Mouse (Mus musculus): Measurements from ENCODE around the gene St6galnac5. TPM values are rescaled to one million over a fixed set of nuclear protein-coding genes. Genes with fewer than 3 reads are reported as not detected.

Gene St6galnac5
- polyA plus RNA-seq, 1 experiment from 2014 or later: 1.1 TPM

DNA sequence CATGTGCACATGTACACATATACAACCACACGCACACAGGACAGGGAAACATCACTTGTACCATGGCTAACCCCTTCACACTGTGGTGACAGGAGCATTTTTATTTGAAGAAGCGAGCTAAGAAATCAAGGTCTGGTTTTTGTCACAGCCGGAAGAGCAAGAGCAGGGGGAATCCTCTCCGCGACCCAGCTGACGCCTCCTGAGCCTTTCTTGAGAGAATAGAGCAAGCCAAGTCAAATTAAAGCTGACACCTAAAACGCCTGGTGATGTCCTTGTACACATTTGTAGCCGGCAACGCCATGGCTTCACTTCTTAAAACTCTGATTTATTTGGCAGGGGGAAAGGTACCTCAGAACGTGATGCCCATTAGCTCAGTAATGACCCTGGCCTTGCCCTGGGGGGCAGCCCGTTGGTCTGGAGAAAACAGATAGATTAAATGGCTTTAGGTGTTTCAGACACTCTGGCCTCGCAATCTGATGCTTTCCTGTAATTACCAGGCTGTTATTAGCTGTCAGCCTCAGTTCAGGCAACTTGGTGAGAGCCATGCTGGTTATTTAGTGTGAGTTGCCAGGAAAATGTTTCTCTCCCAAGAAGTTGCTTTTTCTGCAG is 126.9 kb downstream of the St6galnac5 start:
- H3K27ac ChIP-seq (ENCODE audit: low read depth, low read length): no peak overlapping the region; the same call in 1 of the 2 replicates
- no peak overlapping the region for H3K4me2 ChIP-seq (replicated peaks; ENCODE audit: low read depth, low read length)
- H3K4me1 ChIP-seq (ENCODE audit: control insufficient read depth, insufficient read depth, low read length): no peaks in the 10 kb centered on the region
- no peak overlapping the region for H3K4me3 ChIP-seq (ENCODE audit: low read length)
- no peaks in the 10 kb centered on the region for H3K27me3 ChIP-seq (ENCODE audit: control insufficient read depth, insufficient read depth, low read length)
- no peaks in the 10 kb centered on the region for H3K36me3 ChIP-seq (ENCODE audit: control insufficient read depth, insufficient read depth, low read length)
- 16% methylated on average over 12 of the region's 12 CpGs for WGBS
- peak; percentile 78 for ATAC-seq (ENCODE audit: low FRiP score, low TSS enrichment)
- H3K9ac ChIP-seq (ENCODE audit: low read depth, low read length): no peak overlapping the region
- no peaks in the 10 kb centered on the region for H3K9me3 ChIP-seq (ENCODE audit: control insufficient read depth, low read length)

GRCm38 (mm10) chr3:152843925-152844324 is 138.1 kb downstream of the St6galnac5 start:
- Histone ChIP-seq H3K4me3 (ENCODE audit: low read length) (no peak overlapping the region), H3K36me3 (ENCODE audit: control insufficient read depth, insufficient read depth, low read length) (no peaks in the 10 kb centered on the region), H3K4me1 (ENCODE audit: control insufficient read depth, insufficient read depth, low read length) (no peaks in the 10 kb centered on the region), H3K27ac (ENCODE audit: low read depth, low read length) (no peak overlapping the region), H3K4me2 (replicated peaks; ENCODE audit: low read depth, low read length) (no peak overlapping the region), H3K9me3 (ENCODE audit: control insufficient read depth, low read length) (no peaks in the 10 kb centered on the region), H3K9ac (ENCODE audit: low read depth, low read length) (no peak overlapping the region), H3K27me3 (ENCODE audit: control insufficient read depth, insufficient read depth, low read length) (no peaks in the 10 kb centered on the region)
- ATAC-seq (ENCODE audit: low FRiP score, low TSS enrichment): no peak

DNA sequence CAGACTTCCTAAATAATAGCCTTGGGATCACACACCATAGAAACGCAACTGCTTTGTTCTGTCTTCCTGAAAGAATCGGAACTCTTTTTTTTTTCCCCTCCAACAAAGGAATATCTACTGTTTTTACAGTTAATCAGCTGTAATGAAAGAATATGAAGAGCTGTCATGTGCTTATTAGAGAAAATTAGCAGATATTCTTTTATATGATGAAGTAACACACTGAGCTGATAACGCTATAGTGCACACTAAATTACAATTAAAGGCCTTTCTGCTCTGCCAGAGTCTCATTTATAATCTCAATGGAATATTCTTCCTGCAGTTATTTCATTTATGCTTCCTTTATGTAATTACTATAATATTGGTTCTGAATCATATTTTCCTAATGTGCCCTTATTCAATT is 139.4 kb downstream of the St6galnac5 start:
- WGBS: 76% methylated on average over 3 of the region's 3 CpGs
- Histone ChIP-seq H3K9me3 (ENCODE audit: control insufficient read depth, low read length) (no peaks in the 10 kb centered on the region), H3K27me3 (ENCODE audit: control insufficient read depth, insufficient read depth, low read length) (no peaks in the 10 kb centered on the region), H3K4me1 (ENCODE audit: control insufficient read depth, insufficient read depth, low read length) (no peaks in the 10 kb centered on the region), H3K27ac (ENCODE audit: low read depth, low read length) (no peak overlapping the region), H3K4me3 (ENCODE audit: low read length) (no peak overlapping the region), H3K36me3 (ENCODE audit: control insufficient read depth, insufficient read depth, low read length) (no peaks in the 10 kb centered on the region), H3K4me2 (replicated peaks; ENCODE audit: low read depth, low read length) (no peak overlapping the region), H3K9ac (ENCODE audit: low read depth, low read length) (no peak overlapping the region)
- ATAC-seq (ENCODE audit: low FRiP score, low TSS enrichment): no peak

DNA sequence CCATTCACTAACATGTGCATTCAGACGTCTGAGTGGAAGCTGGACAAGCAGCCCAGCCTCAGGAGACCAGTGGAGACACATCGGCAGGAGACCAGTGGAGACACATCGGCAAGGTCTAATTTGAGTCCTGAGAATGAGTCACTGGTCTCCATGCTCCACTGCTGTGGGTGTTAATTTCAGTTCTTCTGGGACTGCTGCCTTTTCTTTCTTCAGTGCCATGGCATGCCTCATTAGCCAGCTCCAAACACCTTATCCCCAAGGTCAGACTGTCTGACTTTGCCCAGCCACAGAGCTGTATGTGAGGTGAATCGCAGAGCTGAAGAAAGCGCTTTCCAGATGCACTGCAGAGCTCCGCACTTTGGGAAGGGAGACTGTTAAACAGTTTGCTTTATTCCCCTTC is 140.8 kb downstream of the St6galnac5 start:
- no peak overlapping the region for H3K4me2 ChIP-seq (replicated peaks; ENCODE audit: low read depth, low read length)
- ATAC-seq (ENCODE audit: low FRiP score, low TSS enrichment): peak; percentile 90
- H3K4me1 ChIP-seq (ENCODE audit: control insufficient read depth, insufficient read depth, low read length): no peaks in the 10 kb centered on the region
- no peaks in the 10 kb centered on the region for H3K36me3 ChIP-seq (ENCODE audit: control insufficient read depth, insufficient read depth, low read length)
- H3K4me3 ChIP-seq (ENCODE audit: low read length): no peak overlapping the region
- no peaks in the 10 kb centered on the region for H3K9me3 ChIP-seq (ENCODE audit: control insufficient read depth, low read length)
- no peaks in the 10 kb centered on the region for H3K27me3 ChIP-seq (ENCODE audit: control insufficient read depth, insufficient read depth, low read length)
- no peak overlapping the region for H3K9ac ChIP-seq (ENCODE audit: low read depth, low read length)
- no peak overlapping the region for H3K27ac ChIP-seq (ENCODE audit: low read depth, low read length)
- 48% methylated on average over 6 of the region's 6 CpGs for WGBS

GRCm38 (mm10) chr3:152837938-152838337 is 144.1 kb downstream of the St6galnac5 start:
- Histone ChIP-seq H3K9ac (ENCODE audit: low read depth, low read length) (no peak overlapping the region), H3K9me3 (ENCODE audit: control insufficient read depth, low read length) (no peaks in the 10 kb centered on the region; the same call in 1 of the 2 replicates), H3K4me3 (ENCODE audit: low read length) (no peak overlapping the region), H3K36me3 (ENCODE audit: control insufficient read depth, insufficient read depth, low read length) (no peaks in the 10 kb centered on the region), H3K4me1 (ENCODE audit: control insufficient read depth, insufficient read depth, low read length) (no peaks in the 10 kb centered on the region), H3K27me3 (ENCODE audit: control insufficient read depth, insufficient read depth, low read length) (no peaks in the 10 kb centered on the region), H3K27ac (ENCODE audit: low read depth, low read length) (no peak overlapping the region), H3K4me2 (replicated peaks; ENCODE audit: low read depth, low read length) (no peak overlapping the region)
- no peak for ATAC-seq (ENCODE audit: low FRiP score, low TSS enrichment)
- 81% methylated on average over 1 of the region's 1 CpGs for WGBS

DNA sequence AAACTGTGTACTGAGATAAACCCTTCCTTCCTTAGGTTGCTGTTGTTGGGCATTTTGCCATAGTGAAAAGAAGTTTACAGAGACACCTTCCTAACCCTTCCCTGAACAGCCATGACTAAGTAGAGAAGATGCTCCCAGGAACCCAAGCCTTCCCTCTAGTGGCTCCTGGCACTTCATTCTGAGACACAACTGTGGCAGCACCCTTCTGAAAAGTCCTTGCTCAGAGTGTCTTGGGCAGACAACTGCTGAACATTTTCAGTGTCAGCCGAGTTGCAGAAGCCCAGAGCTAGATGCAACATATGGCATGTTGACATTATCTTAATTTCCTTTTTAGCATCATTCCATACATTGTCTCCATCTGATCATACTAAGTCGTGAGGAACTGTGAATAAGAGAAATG is 144.6 kb downstream of the St6galnac5 start:
- Histone ChIP-seq H3K27me3 (ENCODE audit: control insufficient read depth, insufficient read depth, low read length) (no peaks in the 10 kb centered on the region), H3K9ac (ENCODE audit: low read depth, low read length) (no peak overlapping the region), H3K36me3 (ENCODE audit: control insufficient read depth, insufficient read depth, low read length) (no peaks in the 10 kb centered on the region), H3K4me3 (ENCODE audit: low read length) (no peak overlapping the region), H3K27ac (ENCODE audit: low read depth, low read length) (no peak overlapping the region), H3K9me3 (ENCODE audit: control insufficient read depth, low read length) (no peaks in the 10 kb centered on the region; the same call in 1 of the 2 replicates), H3K4me2 (replicated peaks; ENCODE audit: low read depth, low read length) (no peak overlapping the region), H3K4me1 (ENCODE audit: control insufficient read depth, insufficient read depth, low read length) (no peaks in the 10 kb centered on the region)
- 79% methylated on average over 2 of the region's 2 CpGs for WGBS
- ATAC-seq (ENCODE audit: low FRiP score, low TSS enrichment): no peak

DNA sequence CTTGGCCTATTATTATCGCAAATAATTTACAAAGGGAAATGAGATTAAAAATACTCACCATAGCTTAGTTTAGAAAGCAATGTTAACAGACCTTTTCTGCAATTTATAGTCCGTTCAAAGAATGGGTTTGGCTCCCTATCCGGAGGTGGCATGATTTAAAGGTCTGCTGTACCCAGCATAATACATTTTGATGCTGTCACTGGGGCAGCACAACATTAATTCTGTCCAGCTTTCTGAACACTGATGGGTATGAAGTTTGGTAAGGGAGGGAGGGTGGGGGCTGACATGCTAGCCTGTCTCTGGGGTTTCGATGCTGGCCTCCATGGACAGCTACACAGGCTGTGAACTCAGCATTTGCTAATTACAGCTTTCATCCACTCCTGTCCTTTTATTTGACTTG is 149.6 kb downstream of the St6galnac5 start:
- Histone ChIP-seq H3K9me3 (ENCODE audit: control insufficient read depth, low read length) (no peaks in the 10 kb centered on the region; the same call in 1 of the 2 replicates), H3K4me1 (ENCODE audit: control insufficient read depth, insufficient read depth, low read length) (no peaks in the 10 kb centered on the region), H3K9ac (ENCODE audit: low read depth, low read length) (no peak overlapping the region), H3K4me3 (ENCODE audit: low read length) (no peak overlapping the region), H3K4me2 (replicated peaks; ENCODE audit: low read depth, low read length) (no peak overlapping the region), H3K36me3 (ENCODE audit: control insufficient read depth, insufficient read depth, low read length) (no peaks in the 10 kb centered on the region), H3K27ac (ENCODE audit: low read depth, low read length) (no peak overlapping the region), H3K27me3 (ENCODE audit: control insufficient read depth, insufficient read depth, low read length) (no peaks in the 10 kb centered on the region)
- WGBS: 70% methylated on average over 4 of the region's 4 CpGs
- no peak for ATAC-seq (ENCODE audit: low FRiP score, low TSS enrichment)

- Histone ChIP-seq H3K27ac (ENCODE audit: low read depth, low read length) (no peak overlapping the region), H3K4me3 (ENCODE audit: low read length) (no peak overlapping the region), H3K36me3 (ENCODE audit: control insufficient read depth, insufficient read depth, low read length) (no peaks in the 10 kb centered on the region), H3K9me3 (ENCODE audit: control insufficient read depth, low read length) (no peaks in the 10 kb centered on the region; the same call in 1 of the 2 replicates), H3K4me1 (ENCODE audit: control insufficient read depth, insufficient read depth, low read length) (no peaks in the 10 kb centered on the region), H3K9ac (ENCODE audit: low read depth, low read length) (no peak overlapping the region), H3K4me2 (replicated peaks; ENCODE audit: low read depth, low read length) (no peak overlapping the region), H3K27me3 (ENCODE audit: control insufficient read depth, insufficient read depth, low read length) (no peaks in the 10 kb centered on the region)
- 76% methylated on average over 9 of the region's 9 CpGs for WGBS
- no peak for ATAC-seq (ENCODE audit: low FRiP score, low TSS enrichment)
These were observed 150.1 kb downstream of the St6galnac5 start for GRCm38 (mm10) chr3:152831974-152832373.

DNA sequence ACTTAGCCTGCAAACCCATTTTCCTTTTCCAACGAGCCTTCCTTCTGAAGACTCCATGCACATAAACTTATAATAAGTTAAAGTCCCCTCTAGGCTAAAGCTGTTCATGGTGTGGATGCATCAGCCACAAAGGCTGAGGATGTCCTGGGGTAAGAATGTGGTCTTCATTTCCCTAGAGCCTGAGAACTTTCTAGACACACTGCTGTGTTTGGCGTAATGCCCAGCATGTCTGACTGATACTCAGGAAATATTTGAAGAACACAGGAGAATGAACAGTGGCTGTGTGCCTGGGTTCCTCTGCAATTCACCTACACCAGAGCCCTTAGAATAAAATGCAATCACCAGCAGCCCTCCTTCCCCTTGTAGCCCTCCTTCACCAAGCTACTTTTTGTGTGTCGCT is 150.7 kb downstream of the St6galnac5 start:
- no peak overlapping the region for H3K4me3 ChIP-seq (ENCODE audit: low read length)
- no peak for ATAC-seq (ENCODE audit: low FRiP score, low TSS enrichment)
- H3K4me2 ChIP-seq (replicated peaks; ENCODE audit: low read depth, low read length): no peak overlapping the region
- no peaks in the 10 kb centered on the region for H3K36me3 ChIP-seq (ENCODE audit: control insufficient read depth, insufficient read depth, low read length)
- no peak overlapping the region for H3K27ac ChIP-seq (ENCODE audit: low read depth, low read length)
- H3K4me1 ChIP-seq (ENCODE audit: control insufficient read depth, insufficient read depth, low read length): no peaks in the 10 kb centered on the region
- 76% methylated on average over 3 of the region's 3 CpGs for WGBS
- H3K9me3 ChIP-seq (ENCODE audit: control insufficient read depth, low read length): no peaks in the 10 kb centered on the region; the same call in 1 of the 2 replicates
- no peaks in the 10 kb centered on the region for H3K27me3 ChIP-seq (ENCODE audit: control insufficient read depth, insufficient read depth, low read length)
- H3K9ac ChIP-seq (ENCODE audit: low read depth, low read length): no peak overlapping the region
